11 mouse cellular contexts compared by ENCODE assay signal in the genomic region with DNA sequence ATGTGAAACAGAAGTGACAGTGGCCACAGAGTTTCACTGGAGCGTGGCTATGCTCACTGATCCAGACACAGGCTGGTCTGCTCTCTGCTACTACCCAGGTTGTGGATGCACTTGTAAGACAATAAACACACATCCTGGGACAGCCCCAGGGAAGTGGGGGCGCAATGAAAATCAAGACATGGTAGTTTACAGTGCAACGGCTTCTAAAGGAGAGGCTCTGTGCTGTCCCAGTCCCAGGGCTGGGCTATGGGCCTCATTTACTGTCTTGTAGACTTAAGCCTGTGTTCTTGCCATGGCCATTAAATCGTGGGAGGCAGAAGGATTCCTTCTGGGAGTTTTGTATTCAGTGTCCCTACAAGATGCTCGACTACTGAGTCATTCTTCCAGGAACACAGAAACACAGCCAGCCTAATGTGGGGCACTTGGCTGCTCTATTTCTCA.
DNase-seq lines count a peak whose midpoint lies in the region; ATAC-seq lines count a peak whose summit lies in the region.
"Had no signal": no experiment of that assay in that cellular context is flagged by ENCODE, and none has a peak within 500 bp of the region (broad histone marks: within the 10 kb centered on the region; RNA-seq: fewer than 3 reads in every experiment).

No protein-coding gene starts in this region.

- H3K9me3 ChIP-seq in kidney, embryonic 14.5 days (ENCODE audit: control insufficient read depth, low read length), result no peaks in the 10 kb centered on the region
- H3K9me3 ChIP-seq in neural tube, embryonic 11.5 days (ENCODE audit: control insufficient read depth, low read length), result no peaks in the 10 kb centered on the region
- H3K9me3 ChIP-seq in stomach, embryonic 16.5 days (replicated peaks; ENCODE audit: control insufficient read depth, low read length), result no peaks in the 10 kb centered on the region
- H3K9me3 ChIP-seq: embryonic facial prominence, embryonic 15.5 days; heart, embryonic 10.5 days had no signal

- peaks cover 3% of the 10 kb centered on the region; the same call in 1 of the 2 replicates for H3K4me1 ChIP-seq in kidney, embryonic 14.5 days (ENCODE audit: control insufficient read depth, insufficient read depth, low read length)
- peaks cover 5% of the 10 kb centered on the region for H3K4me1 ChIP-seq in neural tube, embryonic 11.5 days (ENCODE audit: control insufficient read depth, insufficient read depth, low read length)
- H3K4me1 ChIP-seq in stomach, embryonic 16.5 days (ENCODE audit: control insufficient read depth, insufficient read depth, low read length), result peaks cover 9% of the 10 kb centered on the region; the same call in 1 of the 2 replicates
- H3K4me1 ChIP-seq: heart, embryonic 10.5 days had no signal

- 23% methylated on average over 5 of the region's 5 CpGs for WGBS in kidney, embryonic 14.5 days
- 31% methylated on average over 5 of the region's 5 CpGs for WGBS in neural tube, embryonic 11.5 days
- WGBS in stomach, embryonic 16.5 days, result 55% methylated on average over 5 of the region's 5 CpGs

- peak; percentile 68 for ATAC-seq in kidney, embryonic 14.5 days (ENCODE audit: low FRiP score, low TSS enrichment)
- peak; percentile 58; the same call in 1 of the 2 replicates for ATAC-seq in neural tube, embryonic 11.5 days (ENCODE audit: insufficient read depth, low FRiP score, low TSS enrichment)
- ATAC-seq in stomach, embryonic 16.5 days (ENCODE audit: insufficient read depth, low FRiP score), result no peak
- ATAC-seq: intestine, postnatal 0 days had no signal

- H3K4me2 ChIP-seq in kidney, embryonic 14.5 days (replicated peaks; ENCODE audit: low read depth, low read length), result no peak overlapping the region
- H3K4me2 ChIP-seq in neural tube, embryonic 11.5 days (ENCODE audit: low read depth), result no peak overlapping the region
- H3K4me2 ChIP-seq in stomach, embryonic 16.5 days (ENCODE audit: low read depth, low read length), result no peak overlapping the region
- H3K4me2 ChIP-seq: embryonic facial prominence, embryonic 15.5 days had no signal

- no peak overlapping the region for H3K9ac ChIP-seq in kidney, embryonic 14.5 days (ENCODE audit: low read depth, low read length)
- no peak overlapping the region for H3K9ac ChIP-seq in neural tube, embryonic 11.5 days (ENCODE audit: low read length)
- no peak overlapping the region for H3K9ac ChIP-seq in stomach, embryonic 16.5 days (ENCODE audit: low read length)
- H3K9ac ChIP-seq: embryonic facial prominence, embryonic 15.5 days had no signal

- H3K27me3 ChIP-seq in kidney, embryonic 14.5 days (ENCODE audit: control insufficient read depth, insufficient read depth, low read length), result no peaks in the 10 kb centered on the region
- no peaks in the 10 kb centered on the region for H3K27me3 ChIP-seq in neural tube, embryonic 11.5 days (ENCODE audit: control insufficient read depth, insufficient read depth, low read length)
- H3K27me3 ChIP-seq in stomach, embryonic 16.5 days (ENCODE audit: control insufficient read depth, insufficient read depth, low read length), result no peaks in the 10 kb centered on the region
- H3K27me3 ChIP-seq: embryonic facial prominence, embryonic 15.5 days had no signal

- no peak overlapping the region for H3K27ac ChIP-seq in kidney, embryonic 14.5 days (ENCODE audit: low read depth, low read length)
- H3K27ac ChIP-seq in neural tube, embryonic 11.5 days (ENCODE audit: low read depth, low read length), result no peak overlapping the region
- 0 out of 2 replicates have a peak overlapping the region, but pooled peaks have one; percentile 26 for H3K27ac ChIP-seq in stomach, embryonic 16.5 days (ENCODE audit: low read length)
- H3K27ac ChIP-seq: embryonic facial prominence, embryonic 15.5 days; heart, embryonic 10.5 days had no signal

- peak; percentile 38 for DNase-seq in cerebellum, postnatal 10 days
- DNase-seq in cerebellum, postnatal 36 days, result no peak
- DNase-seq in kidney, postnatal 14 days, result no peak
- peak; percentile 22 for DNase-seq in neural tube, embryonic 11.5 days (ENCODE audit: low spot score)
- DNase-seq in neural tube, embryonic 10.5 days (ENCODE audit: extremely low spot score, low spot score), result no peak
- DNase-seq in spleen, adult 18-20 months, result no peak

- H3K36me3 ChIP-seq in kidney, embryonic 14.5 days (ENCODE audit: control insufficient read depth, insufficient read depth, low read length), result peaks cover 17% of the 10 kb centered on the region
- H3K36me3 ChIP-seq in neural tube, embryonic 11.5 days (ENCODE audit: control insufficient read depth, insufficient read depth, low read length), result peaks cover 9% of the 10 kb centered on the region
- H3K36me3 ChIP-seq in stomach, embryonic 16.5 days (ENCODE audit: control insufficient read depth, insufficient read depth, low read length), result peaks cover 12% of the 10 kb centered on the region; the same call in 1 of the 2 replicates

- no peak overlapping the region for H3K4me3 ChIP-seq in kidney, embryonic 14.5 days (ENCODE audit: low read length)
- no peak overlapping the region for H3K4me3 ChIP-seq in neural tube, embryonic 11.5 days (ENCODE audit: low read depth, low read length)
- H3K4me3 ChIP-seq in stomach, embryonic 16.5 days (replicated peaks; ENCODE audit: low read length), result no peak overlapping the region
- H3K4me3 ChIP-seq: embryonic facial prominence, embryonic 15.5 days; heart, embryonic 10.5 days had no signal

Comparison
In these comparisons a context has a peak if more than half of its experiments do, and no peak if none do; other contexts are left out.
1. DNase-seq: peak in cerebellum, postnatal 10 days (2 of 2) and neural tube, embryonic 11.5 days (single experiment); none in cerebellum, postnatal 36 days (0 of 2), kidney, postnatal 14 days (single experiment), neural tube, embryonic 10.5 days (single experiment) and spleen, adult 18-20 months (0 of 2).